Mouse (Mus musculus) forebrain, embryonic 14.5 days (tissue): ENCODE measurements around the gene Cabin1. TPM values are rescaled to one million over a fixed set of nuclear protein-coding genes. Genes with fewer than 3 reads are reported as not detected.
A peak's percentile ranks its signal among the peaks of the same experiment; 100 is the strongest.

ENCODE experiments used
- ATAC-seq: fragments of 200-750 bp; cut with Nextera tagmentation; 2 replicates; pipeline ENCODE4 v1.8.0; 2017; ENCODE audit warnings: mild to moderate bottlenecking, moderate library complexity
- DNase-seq: peaks from one replicate; pipeline ENCODE4 v3.0.0-alpha.2; 2015; ENCODE audit warnings: low spot score
- H3K27ac ChIP-seq: fragments of 300-500 bp; sonication (generic); 2 replicates; pipeline ENCODE4 v1.5.1; 2014; ENCODE audit warnings: low read depth, mild to moderate bottlenecking, control low read depth, low read length, moderate library complexity
- H3K27me3 ChIP-seq: fragments of 300-500 bp; sonication (generic); replicated peaks from 2 replicates; pipeline ENCODE4 v1.6.1; 2014; ENCODE audit warnings: low read length, control low read depth, mixed read lengths; ENCODE audit not compliant: control insufficient read depth, insufficient read depth
- H3K36me3 ChIP-seq: fragments of 300-500 bp; sonication (generic); 2 replicates; pipeline ENCODE4 v1.6.1; 2014; ENCODE audit warnings: low read length, control low read depth; ENCODE audit not compliant: control insufficient read depth, insufficient read depth
- H3K4me1 ChIP-seq: fragments of 300-500 bp; sonication (generic); 2 replicates; pipeline ENCODE4 v1.6.1; 2014; ENCODE audit warnings: antibody characterized with exemption, low read length, control low read depth; ENCODE audit not compliant: control insufficient read depth, insufficient read depth
- H3K4me2 ChIP-seq: fragments of 300-500 bp; sonication (generic); 2 replicates; pipeline ENCODE4 v1.6.1; 2014; ENCODE audit warnings: mild to moderate bottlenecking, control low read depth, low read length
- H3K4me3 ChIP-seq: fragments of 300-500 bp; sonication (generic); 2 replicates; pipeline ENCODE4 v1.5.1; 2014; ENCODE audit warnings: low read depth, low read length, control low read depth
- H3K9ac ChIP-seq: fragments of 300-500 bp; sonication (generic); 2 replicates; pipeline ENCODE4 v1.6.1; 2014; ENCODE audit warnings: mild to moderate bottlenecking, low read length, control low read depth, moderate library complexity
- H3K9me3 ChIP-seq: fragments of 300-500 bp; sonication (generic); replicated peaks from 2 replicates; pipeline ENCODE4 v1.6.1; 2016; ENCODE audit warnings: low read length, control low read depth, mixed read lengths; ENCODE audit not compliant: control insufficient read depth
- WGBS: fragments of 180-500 bp; shearing (Covaris S2); extraction: QIAGEN DNeasy Blood & Tissue Kit; methylation state at CpG from one replicate; pipeline ENCODE4 v1.1.7; 2014; 5-methylcytosine and 5-hydroxymethylcytosine counted together
- polyA plus RNA-seq: library from polyadenylated mRNA; unstranded; fragments of >200 nt; fragmentation: Nextera tagmentation; extraction: Ambion mirVana; gene quantifications from 2 replicates; pipeline ENCODE4 v1.2.1, GENCODE M21; 2014

Cabin1 gene
- polyA plus RNA-seq, 1 experiment from 2014 or later, result 32.0 TPM

DNA sequence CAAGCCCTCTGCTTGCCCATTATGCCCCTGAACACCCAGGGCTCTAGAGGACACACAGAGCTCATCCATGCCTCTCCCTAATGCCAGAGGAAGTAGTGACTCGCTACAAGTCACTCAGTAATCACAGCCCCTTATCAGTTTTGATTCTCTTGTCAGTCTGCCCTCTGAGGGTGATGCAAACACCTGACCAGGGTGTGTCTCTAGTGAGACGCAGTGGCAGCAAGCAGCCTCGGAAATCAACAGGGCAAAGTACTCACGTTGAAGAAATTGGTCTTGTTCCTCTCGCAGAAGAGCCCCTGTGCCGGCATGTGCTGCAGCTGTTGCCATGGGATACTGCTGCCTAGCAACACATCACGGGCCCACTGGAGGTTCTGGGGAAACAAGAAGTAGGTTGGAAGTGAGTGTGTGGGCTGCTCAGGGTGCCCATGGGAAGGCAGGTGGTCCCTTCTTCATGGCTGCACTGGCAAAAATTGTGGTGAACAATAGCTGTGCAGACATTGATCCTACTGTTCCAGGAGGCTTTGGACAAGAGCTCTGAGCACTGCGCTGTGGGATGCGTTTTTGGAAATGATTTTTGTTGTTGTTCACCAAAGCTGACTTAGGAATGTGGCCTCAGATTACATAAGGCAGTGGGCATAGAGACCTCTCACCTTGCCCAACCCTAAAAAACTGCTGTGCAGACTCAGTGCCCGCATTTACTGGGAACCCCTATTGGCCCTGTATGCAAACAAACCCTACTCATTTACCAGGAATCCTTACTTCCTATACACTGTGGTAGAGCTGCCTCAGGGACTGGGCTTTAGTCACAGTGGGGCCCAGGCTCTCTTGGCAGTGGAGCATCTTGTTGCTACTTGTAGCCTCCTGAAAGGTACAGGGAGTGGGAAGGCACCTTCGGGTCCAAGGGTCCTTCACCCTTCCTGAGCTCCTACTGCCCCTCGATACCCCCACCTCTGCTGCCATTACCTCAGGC lies 79.8 kb downstream of the Cabin1 start:
- Histone ChIP-seq H3K9me3 (no peaks in the 10 kb centered on the region), H3K4me3 (no peak overlapping the region), H3K36me3 (peaks cover 30% of the 10 kb centered on the region), H3K27me3 (no peaks in the 10 kb centered on the region), H3K9ac (no peak overlapping the region), H3K4me1 (peaks cover 10% of the 10 kb centered on the region; the same call in 1 of the 2 replicates), H3K27ac (peak overlapping the region; percentile 63; the same call in 1 of the 2 replicates), H3K4me2 (0 out of 2 replicates have a peak overlapping the region, but pooled peaks have one; percentile 3)
- 42% methylated on average over 12 of the region's 12 CpGs for WGBS
- ATAC-seq (peak; percentile 95), DNase-seq (peak; percentile 92)

- DNase-seq, result no peak
- Histone ChIP-seq H3K36me3 (peaks cover 27% of the 10 kb centered on the region; the same call in 1 of the 2 replicates), H3K27ac (no peak overlapping the region), H3K9me3 (no peaks in the 10 kb centered on the region), H3K27me3 (no peaks in the 10 kb centered on the region), H3K4me2 (no peak overlapping the region), H3K4me1 (peaks cover 10% of the 10 kb centered on the region; the same call in 1 of the 2 replicates), H3K4me3 (no peak overlapping the region), H3K9ac (no peak overlapping the region)
- 85% methylated on average over 10 of the region's 10 CpGs for WGBS
- ATAC-seq, result no peak
Measured at GRCm38 (mm10) chr10:75680574-75681001, 83.6 kb downstream of the Cabin1 start.

DNA sequence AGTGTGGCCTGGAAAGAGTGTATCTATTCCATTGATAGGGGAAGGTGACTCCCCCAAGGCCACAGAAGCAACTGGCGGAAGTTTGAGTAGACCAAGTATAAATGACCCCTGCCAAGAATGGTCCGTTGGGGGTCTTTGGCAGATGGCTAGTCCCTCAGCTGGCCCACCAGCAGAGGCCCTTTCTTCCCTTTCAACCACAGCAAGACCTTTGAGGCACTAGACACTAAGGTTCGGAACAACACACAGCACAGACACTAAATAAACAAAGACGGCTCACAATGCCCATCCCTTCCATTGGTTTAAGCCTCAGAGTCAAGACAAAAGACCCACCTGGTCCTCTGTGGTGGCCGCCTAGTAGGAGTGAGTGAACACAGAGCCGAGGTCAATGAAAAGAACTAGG lies 84.9 kb downstream of the Cabin1 start:
- H3K27me3 ChIP-seq, result no peaks in the 10 kb centered on the region
- ATAC-seq (no peak), DNase-seq (no peak)
- H3K4me1 ChIP-seq, result peaks cover 2% of the 10 kb centered on the region; the same call in 1 of the 2 replicates
- H3K36me3 ChIP-seq, result peaks cover 29% of the 10 kb centered on the region; the same call in 1 of the 2 replicates
- H3K4me2 ChIP-seq, result no peak overlapping the region
- no peak overlapping the region for H3K9ac ChIP-seq
- H3K4me3 ChIP-seq, result no peak overlapping the region
- H3K9me3 ChIP-seq, result no peaks in the 10 kb centered on the region
- 83% methylated on average over 6 of the region's 6 CpGs for WGBS
- no peak overlapping the region for H3K27ac ChIP-seq

DNA sequence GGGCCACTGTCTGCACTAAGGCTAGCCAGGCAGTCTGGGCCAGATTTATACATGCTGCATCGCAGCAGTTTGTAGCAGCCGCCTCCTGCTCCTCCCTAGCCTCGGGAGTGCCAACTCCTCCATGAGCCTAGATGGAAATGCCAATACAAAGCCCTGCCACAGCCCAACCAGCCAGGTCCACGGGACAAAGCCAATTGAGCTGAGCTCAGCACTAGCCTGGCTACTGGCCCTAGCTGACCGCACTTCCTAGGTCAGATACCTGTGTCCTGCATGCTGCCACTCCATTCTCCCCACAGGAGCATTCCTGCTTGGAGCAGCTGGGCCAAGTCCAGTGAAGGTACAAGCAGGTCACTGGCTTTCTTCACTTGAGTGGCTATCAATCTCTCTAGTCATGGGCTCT lies 86.2 kb downstream of the Cabin1 start:
- H3K4me1 ChIP-seq, result no peaks in the 10 kb centered on the region
- DNase-seq (no peak), ATAC-seq (no peak)
- peaks cover 23% of the 10 kb centered on the region; the same call in 1 of the 2 replicates for H3K36me3 ChIP-seq
- H3K4me2 ChIP-seq, result no peak overlapping the region
- H3K9me3 ChIP-seq, result no peaks in the 10 kb centered on the region
- H3K27me3 ChIP-seq, result no peaks in the 10 kb centered on the region
- no peak overlapping the region for H3K27ac ChIP-seq
- no peak overlapping the region for H3K4me3 ChIP-seq
- no peak overlapping the region for H3K9ac ChIP-seq
- WGBS, result 92% methylated on average over 5 of the region's 5 CpGs

DNA sequence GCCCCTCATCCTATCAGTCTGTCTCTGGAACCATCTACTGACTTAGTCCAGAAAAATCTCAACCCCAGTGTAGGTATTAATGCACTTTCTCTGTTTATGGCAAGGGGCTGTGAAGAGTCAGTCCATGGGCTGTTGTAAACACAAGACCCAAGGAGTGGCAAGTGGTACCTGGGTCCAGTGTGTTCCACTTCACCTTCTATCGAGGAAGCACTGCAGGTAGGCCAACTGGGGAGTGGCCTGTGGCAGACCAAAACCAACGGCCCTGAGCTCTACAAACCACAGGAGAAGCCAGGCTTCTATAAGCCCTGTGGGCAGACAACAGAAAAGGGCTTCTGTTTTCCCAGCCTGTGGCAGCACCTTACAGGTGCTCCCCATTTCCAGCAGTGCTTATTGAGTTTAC lies 86.6 kb downstream of the Cabin1 start:
- H3K4me2 ChIP-seq, result no peak overlapping the region
- no peaks in the 10 kb centered on the region for H3K9me3 ChIP-seq
- no peak overlapping the region for H3K9ac ChIP-seq
- no peak overlapping the region for H3K4me3 ChIP-seq
- H3K27me3 ChIP-seq, result no peaks in the 10 kb centered on the region
- no peak for DNase-seq
- 88% methylated on average over 2 of the region's 2 CpGs for WGBS
- no peak overlapping the region for H3K27ac ChIP-seq
- no peak for ATAC-seq
- no peaks in the 10 kb centered on the region for H3K4me1 ChIP-seq
- H3K36me3 ChIP-seq, result peaks cover 23% of the 10 kb centered on the region; the same call in 1 of the 2 replicates

DNA sequence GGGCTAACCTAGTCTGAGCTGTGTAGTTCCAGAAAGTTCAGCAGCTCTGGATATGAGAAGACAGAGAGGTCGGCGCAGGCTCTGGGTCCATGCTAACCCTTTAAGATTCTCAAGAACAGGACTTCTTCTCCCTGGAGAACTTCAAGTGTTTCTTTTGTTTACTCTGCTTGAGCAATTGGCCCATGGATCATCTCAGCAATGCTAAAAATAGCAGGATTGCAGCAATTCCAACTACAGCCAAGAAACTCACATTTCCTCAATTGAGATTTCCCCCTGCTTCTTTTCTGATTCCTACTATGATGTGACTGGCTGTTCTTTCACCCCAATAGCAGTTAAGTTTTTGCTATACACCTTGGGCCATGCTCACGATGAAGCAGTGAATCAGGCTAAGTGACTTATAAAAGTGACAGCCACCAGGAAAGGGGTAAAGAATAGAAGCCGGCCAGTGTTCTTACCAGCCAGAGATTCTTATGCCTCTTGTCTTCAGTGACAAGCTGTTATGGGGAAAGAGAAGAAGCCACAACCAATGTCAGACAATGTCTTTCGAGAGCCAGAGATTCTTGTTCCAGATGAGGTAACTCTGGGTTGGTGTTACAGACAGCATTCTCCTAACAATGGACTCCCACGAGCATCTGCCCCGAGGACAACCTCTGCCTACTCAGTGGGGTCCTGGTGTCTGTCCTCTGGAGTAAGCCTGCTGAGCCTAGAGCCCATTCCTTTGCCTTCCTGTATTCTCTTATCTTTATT lies 87.1 kb downstream of the Cabin1 start:
- H3K27ac ChIP-seq, result no peak overlapping the region
- no peak overlapping the region for H3K4me3 ChIP-seq
- H3K9ac ChIP-seq, result no peak overlapping the region
- H3K27me3 ChIP-seq, result no peaks in the 10 kb centered on the region
- 87% methylated on average over 7 of the region's 7 CpGs for WGBS
- no peaks in the 10 kb centered on the region for H3K9me3 ChIP-seq
- no peak for ATAC-seq
- DNase-seq, result no peak
- H3K4me2 ChIP-seq, result no peak overlapping the region
- peaks cover 23% of the 10 kb centered on the region; the same call in 1 of the 2 replicates for H3K36me3 ChIP-seq
- H3K4me1 ChIP-seq, result no peaks in the 10 kb centered on the region

DNA sequence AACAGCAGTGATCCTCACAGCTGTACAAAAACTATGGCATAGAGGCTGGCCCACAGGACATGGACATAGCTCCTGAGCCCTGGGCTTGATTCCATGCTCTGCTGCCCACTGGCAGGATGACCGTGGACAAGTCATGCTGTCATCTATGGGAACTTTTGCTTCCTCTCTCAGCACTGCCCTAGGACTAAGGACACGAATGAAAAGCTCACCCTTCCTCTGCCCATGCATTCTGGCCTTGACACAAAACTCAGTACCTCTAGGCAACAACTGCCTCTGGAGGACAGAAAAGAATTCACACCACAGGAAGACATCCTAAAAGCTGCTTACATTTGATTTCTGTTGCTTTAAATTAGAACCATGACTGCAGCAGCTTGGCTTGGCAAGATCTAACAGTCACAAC lies 87.9 kb downstream of the Cabin1 start:
- DNase-seq (no peak), ATAC-seq (no peak)
- no peaks in the 10 kb centered on the region for H3K4me1 ChIP-seq
- no peaks in the 10 kb centered on the region for H3K27me3 ChIP-seq
- H3K27ac ChIP-seq, result no peak overlapping the region
- H3K36me3 ChIP-seq, result peaks cover 24% of the 10 kb centered on the region; the same call in 1 of the 2 replicates
- WGBS, result 92% methylated on average over 2 of the region's 2 CpGs
- H3K4me2 ChIP-seq, result no peak overlapping the region
- H3K9me3 ChIP-seq, result no peaks in the 10 kb centered on the region
- H3K4me3 ChIP-seq, result no peak overlapping the region
- H3K9ac ChIP-seq, result no peak overlapping the region

DNA sequence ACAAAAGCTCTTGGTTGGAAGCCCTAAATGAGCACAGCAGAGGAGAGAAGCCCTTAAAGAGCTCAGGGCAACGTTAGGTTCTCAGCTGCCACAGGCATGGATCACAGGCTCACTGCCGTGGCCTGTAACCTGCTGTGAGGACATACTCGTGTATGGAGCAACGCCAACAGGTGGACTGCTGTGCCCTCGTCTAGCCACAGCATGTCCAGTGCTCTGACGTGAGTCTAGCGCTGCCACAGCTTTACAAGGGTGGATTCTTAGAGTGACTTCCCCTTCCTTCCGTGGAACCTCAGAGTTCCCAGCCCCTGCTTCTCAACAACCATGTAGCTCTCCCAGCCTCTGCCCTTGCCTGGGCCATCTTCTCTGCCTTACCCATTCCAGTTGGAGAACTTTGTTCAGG lies 88.5 kb downstream of the Cabin1 start:
- Histone ChIP-seq H3K4me3 (no peak overlapping the region), H3K27ac (no peak overlapping the region), H3K9ac (no peak overlapping the region), H3K36me3 (peaks cover 31% of the 10 kb centered on the region), H3K4me2 (no peak overlapping the region), H3K4me1 (no peaks in the 10 kb centered on the region), H3K9me3 (no peaks in the 10 kb centered on the region), H3K27me3 (no peaks in the 10 kb centered on the region)
- 81% methylated on average over 8 of the region's 8 CpGs for WGBS
- DNase-seq (no peak), ATAC-seq (no peak)
